Mouse (Mus musculus) spleen, adult 2 months (tissue): Measurements from ENCODE around the gene Synrg.

Source experiments
- CTCF ChIP-seq: fragments of 200-500 bp; IDR thresholded peaks from 2 replicates; pipeline ENCODE4 v1.5.1; 2011; ENCODE audit warnings: mild to moderate bottlenecking, inconsistent platforms; ENCODE audit not compliant: insufficient read depth, insufficient read length, insufficient replicate concordance; ENCODE audit errors: extremely low read depth
- POLR2A ChIP-seq: fragments of 200-500 bp; IDR thresholded peaks from 2 replicates; pipeline ENCODE4 v1.6.1; 2011; ENCODE audit warnings: low read depth, low read length, inconsistent platforms

DNA sequence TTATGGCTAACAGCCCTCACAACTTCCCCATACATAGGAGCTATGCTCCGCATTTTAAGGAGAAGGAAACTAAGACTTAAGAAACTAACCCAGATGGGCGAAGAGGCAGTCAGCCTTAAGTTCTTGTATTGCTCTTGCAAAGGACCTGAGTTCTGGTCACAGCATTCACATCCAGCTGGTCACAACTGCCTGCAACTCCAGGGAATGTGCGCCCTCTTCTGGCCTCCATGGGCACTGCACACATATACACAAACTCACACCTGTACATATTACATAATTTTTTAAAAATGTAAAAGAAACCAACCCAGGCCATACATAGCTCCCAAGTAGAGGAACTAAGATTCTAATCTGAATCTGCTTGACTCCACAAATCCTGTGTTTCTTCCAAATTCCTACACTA is 37.1 kb upstream of the Synrg start:
- TF ChIP-seq POLR2A (no peak), CTCF (peak; percentile 25; the same call in 1 of the 2 replicates)
